Mouse (Mus musculus): Measurements from ENCODE around the gene Stk11. TPM values are rescaled to one million over a fixed set of nuclear protein-coding genes. Genes with fewer than 3 reads are reported as not detected.

Gene Stk11
- polyA plus RNA-seq, 1 experiment = 91.7 TPM

- H3K27ac ChIP-seq (ENCODE audit: insufficient read depth, low read length) = peak overlapping the region; percentile 80
- no peak for TF ChIP-seq CTCF (IDR thresholded peaks at IDR 0.05; ENCODE audit: borderline replicate concordance, insufficient read depth, low read length)
- TF ChIP-seq POLR2A (IDR thresholded peaks at IDR 0.05; ENCODE audit: low read depth, low read length) = no peak
- no peak overlapping the region for H3K4me3 ChIP-seq (ENCODE audit: insufficient read depth, low read length)
- H3K4me1 ChIP-seq (ENCODE audit: control insufficient read depth, insufficient read depth, low read length) = peaks cover 29% of the 10 kb centered on the region
These were observed 39.2 kb upstream of the Stk11 start for GRCm38 (mm10) chr10:80076386-80076785.

GRCm38 (mm10) chr10:80077312-80077711 lies 38.3 kb upstream of the Stk11 start:
- H3K4me3 ChIP-seq (ENCODE audit: insufficient read depth, low read length) = no peak overlapping the region
- TF ChIP-seq CTCF (IDR thresholded peaks at IDR 0.05; ENCODE audit: borderline replicate concordance, insufficient read depth, low read length) = no peak
- H3K27ac ChIP-seq (ENCODE audit: insufficient read depth, low read length) = no peak overlapping the region
- peaks cover 20% of the 10 kb centered on the region for H3K4me1 ChIP-seq (ENCODE audit: control insufficient read depth, insufficient read depth, low read length)

- Histone ChIP-seq H3K4me1 (ENCODE audit: control insufficient read depth, insufficient read depth, low read length) (peaks cover 12% of the 10 kb centered on the region), H3K27ac (ENCODE audit: insufficient read depth, low read length) (no peak overlapping the region), H3K4me3 (ENCODE audit: insufficient read depth, low read length) (no peak overlapping the region)
- TF ChIP-seq CTCF (IDR thresholded peaks at IDR 0.05; ENCODE audit: borderline replicate concordance, insufficient read depth, low read length) (no peak), POLR2A (IDR thresholded peaks at IDR 0.05; ENCODE audit: low read depth, low read length) (no peak)
These were observed 37.2 kb upstream of the Stk11 start for GRCm38 (mm10) chr10:80078366-80078765.

GRCm38 (mm10) chr10:80080396-80081070 lies 35.1 kb upstream of the Stk11 start:
- Histone ChIP-seq H3K27ac (ENCODE audit: insufficient read depth, low read length) (no peak overlapping the region), H3K4me3 (ENCODE audit: insufficient read depth, low read length) (no peak overlapping the region), H3K4me1 (ENCODE audit: control insufficient read depth, insufficient read depth, low read length) (peaks cover 20% of the 10 kb centered on the region)
- TF ChIP-seq CTCF (IDR thresholded peaks at IDR 0.05; ENCODE audit: borderline replicate concordance, insufficient read depth, low read length) (no peak), POLR2A (IDR thresholded peaks at IDR 0.05; ENCODE audit: low read depth, low read length) (no peak)

GRCm38 (mm10) chr10:80081075-80081474 lies 34.5 kb upstream of the Stk11 start:
- Histone ChIP-seq H3K4me3 (ENCODE audit: insufficient read depth, low read length) (no peak overlapping the region), H3K4me1 (ENCODE audit: control insufficient read depth, insufficient read depth, low read length) (peaks cover 16% of the 10 kb centered on the region), H3K27ac (ENCODE audit: insufficient read depth, low read length) (no peak overlapping the region)
- TF ChIP-seq POLR2A (IDR thresholded peaks at IDR 0.05; ENCODE audit: low read depth, low read length) = no peak
- TF ChIP-seq CTCF (IDR thresholded peaks at IDR 0.05; ENCODE audit: borderline replicate concordance, insufficient read depth, low read length) = no peak

- 0 out of 2 replicates have a peak, but pooled peaks have one; percentile 16 for TF ChIP-seq POLR2A (IDR thresholded peaks at IDR 0.05; ENCODE audit: low read depth, low read length)
- no peak for TF ChIP-seq CTCF (IDR thresholded peaks at IDR 0.05; ENCODE audit: borderline replicate concordance, insufficient read depth, low read length)
- peak overlapping the region; percentile 81 for H3K27ac ChIP-seq (ENCODE audit: insufficient read depth, low read length)
- H3K4me1 ChIP-seq (ENCODE audit: control insufficient read depth, insufficient read depth, low read length) = peaks cover 13% of the 10 kb centered on the region
- no peak overlapping the region for H3K4me3 ChIP-seq (ENCODE audit: insufficient read depth, low read length)
These were observed 30.7 kb upstream of the Stk11 start for GRCm38 (mm10) chr10:80084817-80085487.

- Histone ChIP-seq H3K4me1 (ENCODE audit: control insufficient read depth, insufficient read depth, low read length) (peaks cover 9% of the 10 kb centered on the region), H3K27ac (ENCODE audit: insufficient read depth, low read length) (no peak overlapping the region), H3K4me3 (ENCODE audit: insufficient read depth, low read length) (no peak overlapping the region)
- TF ChIP-seq CTCF (IDR thresholded peaks at IDR 0.05; ENCODE audit: borderline replicate concordance, insufficient read depth, low read length) (no peak), POLR2A (IDR thresholded peaks at IDR 0.05; ENCODE audit: low read depth, low read length) (no peak)
These were observed 28.8 kb upstream of the Stk11 start for GRCm38 (mm10) chr10:80086847-80087246.

- Histone ChIP-seq H3K4me1 (ENCODE audit: control insufficient read depth, insufficient read depth, low read length) (peaks cover 9% of the 10 kb centered on the region), H3K4me3 (ENCODE audit: insufficient read depth, low read length) (no peak overlapping the region), H3K27ac (ENCODE audit: insufficient read depth, low read length) (no peak overlapping the region)
- TF ChIP-seq CTCF (IDR thresholded peaks at IDR 0.05; ENCODE audit: borderline replicate concordance, insufficient read depth, low read length) (no peak), POLR2A (IDR thresholded peaks at IDR 0.05; ENCODE audit: low read depth, low read length) (no peak)
These were observed 28.1 kb upstream of the Stk11 start for GRCm38 (mm10) chr10:80087483-80087882.

- H3K4me1 ChIP-seq (ENCODE audit: control insufficient read depth, insufficient read depth, low read length) = peaks cover 8% of the 10 kb centered on the region
- no peak for TF ChIP-seq POLR2A (IDR thresholded peaks at IDR 0.05; ENCODE audit: low read depth, low read length)
- no peak for TF ChIP-seq CTCF (IDR thresholded peaks at IDR 0.05; ENCODE audit: borderline replicate concordance, insufficient read depth, low read length)
- no peak overlapping the region for H3K4me3 ChIP-seq (ENCODE audit: insufficient read depth, low read length)
- H3K27ac ChIP-seq (ENCODE audit: insufficient read depth, low read length) = no peak overlapping the region
These were observed 26.5 kb upstream of the Stk11 start for GRCm38 (mm10) chr10:80089146-80089545.

- H3K4me1 ChIP-seq (ENCODE audit: control insufficient read depth, insufficient read depth, low read length) = peaks cover 3% of the 10 kb centered on the region; the same call in 1 of the 2 replicates
- TF ChIP-seq CTCF (IDR thresholded peaks at IDR 0.05; ENCODE audit: borderline replicate concordance, insufficient read depth, low read length) (no peak), POLR2A (IDR thresholded peaks at IDR 0.05; ENCODE audit: low read depth, low read length) (no peak)
- H3K27ac ChIP-seq (ENCODE audit: insufficient read depth, low read length) = no peak overlapping the region
- no peak overlapping the region for H3K4me3 ChIP-seq (ENCODE audit: insufficient read depth, low read length)
These were observed 24.1 kb upstream of the Stk11 start for GRCm38 (mm10) chr10:80091527-80091926.
